Mouse (Mus musculus): Measurements from ENCODE around the gene Egfl7.
A peak's percentile ranks its signal among the peaks of the same experiment; 100 is the strongest.

The Egfl7 gene

GRCm38 (mm10) chr2:26594934-26595724 is 15.3 kb downstream of the Egfl7 start:
- DNase-seq: peak; percentile 74

GRCm38 (mm10) chr2:26595725-26596435 is 16.1 kb downstream of the Egfl7 start:
- DNase-seq: peak; percentile 41

DNA sequence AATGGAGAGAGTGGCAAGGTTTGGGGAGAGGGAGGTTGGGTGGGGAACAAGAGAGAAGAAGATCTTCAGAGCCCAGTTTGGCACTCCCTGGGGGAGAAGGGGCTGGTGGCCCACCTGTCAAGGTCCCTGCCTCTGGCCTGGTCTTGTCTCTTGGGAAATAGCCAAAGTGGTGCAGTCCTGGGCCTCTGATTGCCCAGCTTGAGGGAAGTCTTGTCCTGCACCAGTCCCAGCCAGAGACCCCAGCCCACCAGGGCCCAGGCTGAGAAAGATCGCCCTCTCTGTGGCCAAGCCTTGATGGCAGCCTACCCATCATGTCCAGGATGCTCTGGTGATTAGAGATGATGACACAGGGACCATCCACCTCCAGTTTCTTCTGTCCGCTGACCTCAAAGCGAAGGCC is 17.1 kb downstream of the Egfl7 start:
- DNase-seq: peak; percentile 27

DNA sequence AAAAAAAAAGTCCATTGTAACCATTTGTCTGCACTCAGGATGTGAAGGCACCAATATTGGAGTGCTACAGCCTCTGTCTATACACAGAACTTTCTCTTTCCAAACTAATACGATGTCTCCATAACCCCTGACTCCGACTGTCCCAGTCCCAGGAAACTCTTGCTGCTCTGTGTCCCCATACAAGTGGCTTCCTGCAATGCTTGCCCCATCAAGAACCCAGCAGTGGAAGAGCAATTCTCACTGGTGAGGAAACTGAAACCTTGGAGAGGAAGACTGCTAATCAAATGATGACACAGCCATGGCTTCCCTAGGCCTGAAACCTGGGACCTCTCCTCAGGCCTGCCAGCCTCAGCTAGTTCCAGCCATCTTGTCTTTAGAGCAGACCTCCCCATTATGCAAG is 18.0 kb downstream of the Egfl7 start:
- DNase-seq: no peak

GRCm38 (mm10) chr2:26598462-26598861 is 18.6 kb downstream of the Egfl7 start:
- DNase-seq: no peak

GRCm38 (mm10) chr2:26599965-26600364 is 20.2 kb downstream of the Egfl7 start:
- DNase-seq: no peak

DNA sequence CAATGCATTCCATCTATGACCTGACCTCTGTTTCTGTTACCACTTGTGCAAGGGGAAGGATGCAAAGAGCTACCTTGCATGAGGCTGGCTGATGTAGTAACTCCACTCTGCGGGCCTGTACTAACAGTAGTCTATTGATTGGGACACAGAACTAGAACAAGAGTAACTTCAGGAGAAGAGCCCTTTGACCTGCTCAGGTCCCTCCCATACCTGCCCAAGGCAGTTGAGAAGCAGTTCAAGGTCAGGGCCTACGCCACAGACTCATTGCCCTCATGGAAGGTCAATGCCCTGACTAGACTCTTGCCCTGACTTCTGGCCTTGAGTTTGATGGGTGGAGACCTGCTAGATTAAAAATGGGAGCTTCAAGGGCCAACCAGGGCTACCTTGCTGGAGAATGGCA is 20.9 kb downstream of the Egfl7 start:
- no peak for DNase-seq

DNA sequence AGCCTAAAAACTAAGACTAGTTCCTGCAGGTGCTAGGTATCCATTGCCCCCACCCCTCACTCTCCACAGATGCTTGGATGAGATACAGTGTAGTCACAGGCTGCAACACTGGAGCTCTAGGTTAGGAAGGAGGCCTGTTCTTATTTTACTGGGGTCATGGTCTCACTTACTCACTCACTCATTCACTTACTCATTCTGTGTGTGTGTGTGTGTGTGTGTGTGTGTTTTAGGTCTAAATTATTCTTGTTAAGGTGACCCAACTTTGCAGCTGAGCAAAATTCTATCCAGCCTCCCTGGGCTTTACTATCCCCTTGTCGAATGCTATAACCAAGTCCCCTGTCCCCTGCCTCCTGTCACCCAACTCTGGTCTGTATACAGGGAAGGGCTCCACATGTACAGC is 21.8 kb downstream of the Egfl7 start:
- DNase-seq: no peak

DNA sequence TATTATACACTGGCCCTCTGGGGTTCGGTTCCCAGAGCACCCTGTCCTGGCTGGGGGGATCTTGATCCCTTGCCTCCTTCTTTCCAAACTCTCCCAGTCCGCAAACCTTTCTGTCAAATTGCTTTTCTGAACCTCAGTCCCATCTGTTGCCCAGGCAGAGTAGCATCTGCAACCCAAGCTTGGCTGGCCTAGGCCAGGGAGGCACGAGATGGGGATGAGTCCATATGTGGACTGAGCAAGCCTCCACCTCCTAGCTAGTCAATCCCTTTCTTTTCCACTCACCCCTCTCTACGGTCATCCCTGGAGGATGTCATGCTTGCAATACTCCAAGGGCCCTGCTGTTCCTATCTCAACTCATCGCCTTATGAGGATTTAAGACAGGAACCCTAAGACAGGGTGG is 22.8 kb downstream of the Egfl7 start:
- DNase-seq: no peak

GRCm38 (mm10) chr2:26603159-26603558 is 23.3 kb downstream of the Egfl7 start:
- peak; percentile 36 for DNase-seq

GRCm38 (mm10) chr2:26603720-26604671 is 24.2 kb downstream of the Egfl7 start, which contains the start of gene Agpat2:
Agpat2 (minus strand) TSS chr2:26604417.
- DNase-seq: peak; percentile 92

DNA sequence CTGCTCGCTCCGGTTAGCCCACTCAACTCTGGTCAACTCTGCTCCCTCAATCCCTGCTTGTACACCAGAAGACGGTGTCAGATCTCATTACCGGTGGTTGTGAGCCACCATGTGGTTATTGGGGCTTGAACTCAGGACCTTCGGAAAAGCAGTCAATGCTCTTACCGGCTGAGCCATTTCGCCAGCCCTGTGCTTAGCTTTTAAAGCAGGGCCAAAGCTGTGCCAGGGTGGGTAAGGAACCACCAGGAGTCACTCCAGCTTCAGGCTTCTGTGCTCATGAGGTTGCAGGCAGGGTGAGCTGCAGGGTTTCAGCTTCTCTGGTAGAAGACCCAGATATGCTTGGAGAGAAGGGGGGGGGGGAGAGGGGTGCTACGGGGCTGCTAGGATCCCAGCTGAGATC is 25.5 kb downstream of the Egfl7 start:
- no peak for DNase-seq

- DNase-seq: no peak
Measured at GRCm38 (mm10) chr2:26606579-26606978, 26.8 kb downstream of the Egfl7 start.

- peak; percentile 65 for DNase-seq
Measured at GRCm38 (mm10) chr2:26607056-26607910, 27.5 kb downstream of the Egfl7 start.

DNA sequence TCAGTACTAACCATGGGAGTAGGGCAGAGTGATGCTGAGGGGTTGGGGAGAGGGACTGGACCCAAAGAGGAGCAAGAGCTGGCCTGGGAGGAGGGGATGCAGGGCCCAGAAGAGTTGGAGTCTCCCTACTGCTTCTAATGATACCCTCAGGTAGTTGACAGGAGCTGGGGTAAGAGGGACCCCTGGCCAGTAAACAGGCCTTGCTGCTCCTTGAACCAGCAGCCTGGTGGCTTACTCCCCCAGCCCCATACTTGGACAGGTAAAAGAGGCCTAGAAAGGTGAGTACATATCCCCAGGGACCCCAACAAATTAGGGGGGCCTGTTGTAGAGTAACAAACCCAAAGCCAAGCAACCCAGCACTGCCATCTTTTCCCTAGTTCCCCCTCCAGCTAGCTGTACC is 29.0 kb downstream of the Egfl7 start:
- no peak for DNase-seq

- no peak for DNase-seq
Measured at GRCm38 (mm10) chr2:26609261-26609661, 29.4 kb downstream of the Egfl7 start.

- DNase-seq: no peak
Measured at GRCm38 (mm10) chr2:26610526-26610925, 30.7 kb downstream of the Egfl7 start.

DNA sequence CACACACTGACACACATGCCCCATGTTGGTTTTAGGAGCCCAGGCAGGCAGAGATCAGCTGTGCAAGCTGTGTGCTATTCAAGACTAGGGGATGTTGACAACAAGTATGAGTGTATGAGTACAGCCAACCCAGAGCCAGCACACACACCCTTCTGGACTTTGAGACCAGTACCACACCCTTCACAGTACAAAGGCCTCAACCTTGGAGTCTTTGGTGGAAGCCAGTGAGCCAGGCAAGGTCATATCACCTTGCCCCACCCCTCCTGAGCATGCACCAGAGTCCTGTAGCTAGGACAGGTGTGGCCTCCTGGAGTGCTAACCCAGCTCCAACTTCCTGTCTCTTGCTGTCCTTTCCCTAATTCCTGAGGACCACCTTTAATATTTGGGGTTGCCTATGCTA is 31.2 kb downstream of the Egfl7 start:
- DNase-seq: no peak

DNA sequence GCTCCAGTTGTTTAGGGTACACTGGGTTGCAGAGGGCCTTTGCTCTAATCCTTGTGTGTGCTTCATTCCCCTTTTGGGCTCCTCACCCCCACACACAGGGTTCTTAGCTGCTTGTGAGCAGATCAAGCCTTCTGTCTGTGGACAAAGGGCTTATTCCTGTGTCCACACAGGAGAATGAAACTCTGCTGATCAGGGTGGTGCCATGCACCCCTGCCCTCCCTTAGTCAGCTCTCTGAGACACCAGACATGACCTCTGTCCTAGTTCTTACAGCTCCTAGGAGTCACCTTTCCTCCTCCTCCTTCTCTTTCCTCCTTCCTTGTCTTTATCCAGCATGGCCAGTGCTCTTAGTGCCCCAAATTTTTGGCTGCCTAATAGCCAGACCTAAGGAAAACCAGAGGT is 32.1 kb downstream of the Egfl7 start:
- no peak for DNase-seq

GRCm38 (mm10) chr2:26614903-26615302 is 35.1 kb downstream of the Egfl7 start:
- no peak for DNase-seq

DNA sequence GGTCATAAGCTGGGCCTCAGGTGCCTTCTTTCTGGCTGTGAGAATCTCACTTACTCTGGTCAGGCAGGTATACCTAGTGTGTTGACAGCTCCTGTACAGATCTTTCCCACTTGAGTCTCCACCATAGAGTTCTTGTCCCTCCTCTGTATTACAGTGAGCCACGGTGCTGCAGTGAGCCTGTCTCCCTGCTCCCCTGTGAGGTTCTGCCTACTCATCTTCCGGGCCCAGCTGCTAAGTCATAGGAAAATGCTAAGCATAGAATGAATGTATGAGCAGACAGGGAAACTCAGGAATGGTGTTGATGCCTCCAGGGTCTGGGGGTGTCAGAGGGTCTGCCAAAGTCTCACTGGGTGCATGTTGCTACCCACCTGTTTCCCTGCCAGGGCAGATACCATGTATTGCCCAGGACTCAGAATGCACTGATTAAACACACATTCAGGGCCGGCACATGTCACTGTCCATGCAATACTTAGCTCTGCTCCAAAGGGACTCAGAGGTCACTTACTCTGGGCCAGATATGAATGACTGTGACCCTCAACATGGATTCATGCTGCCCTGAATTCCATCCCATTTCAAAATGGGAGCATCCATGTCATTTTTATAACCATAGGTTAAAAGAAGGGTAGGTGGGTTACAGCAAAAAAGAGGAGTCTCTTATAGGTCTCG is 35.8 kb downstream of the Egfl7 start:
- no peak for DNase-seq

GRCm38 (mm10) chr2:26617331-26617730 is 37.5 kb downstream of the Egfl7 start:
- DNase-seq: no peak

Data from kidney, postnatal 10 days (tissue).